Mouse (Mus musculus): ENCODE data around the gene Satb2.

DNA sequence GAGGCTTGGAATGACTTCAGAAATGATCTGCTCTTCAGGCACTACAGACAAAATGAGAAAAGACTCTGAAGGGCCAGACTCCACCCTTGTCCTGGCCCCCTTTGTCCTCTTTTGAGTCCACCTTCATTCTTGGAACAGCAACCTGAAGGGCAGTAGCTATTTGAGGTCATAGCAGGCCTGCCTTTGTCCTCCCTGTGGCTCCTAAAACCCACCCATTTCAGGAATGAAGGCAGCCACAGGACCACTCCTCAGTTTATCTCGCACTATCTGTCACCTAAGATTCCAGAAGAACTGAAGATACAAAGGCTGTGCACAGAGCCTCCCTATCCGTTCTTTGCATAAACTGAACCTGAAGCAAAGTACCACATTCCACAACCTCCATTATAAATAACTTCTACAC, 24.9 kb downstream of the Satb2 start:
- TF ChIP-seq CTCF (IDR thresholded peaks at IDR 0.05), result no peak
- TF ChIP-seq EP300 (IDR thresholded peaks at IDR 0.05), result no peak
